Mouse (Mus musculus) limb, embryonic 15.5 days (tissue): Measurements from ENCODE around the gene Cyp2d10. TPM values are rescaled to one million over a fixed set of nuclear protein-coding genes. Genes with fewer than 3 reads are reported as not detected.
"Not testable (repeated sequence)": the region's sequence is repeated elsewhere in the genome, so short reads cannot be mapped to it uniquely, and the experiment has no call there.

Experiments
- ATAC-seq: fragments of 200-750 bp; cut with Nextera tagmentation; 2 replicates; pipeline ENCODE4 v1.8.0; 2017; ENCODE audit warnings: low read depth, moderate TSS enrichment; ENCODE audit not compliant: insufficient number of reproducible peaks, low FRiP score, low TSS enrichment
- H3K27ac ChIP-seq: fragments of 300-500 bp; sonication (generic); 2 replicates; pipeline ENCODE4 v1.5.1; 2015; ENCODE audit warnings: moderate library complexity, mild to moderate bottlenecking, inconsistent platforms
- H3K27me3 ChIP-seq: fragments of 300-500 bp; sonication (generic); 2 replicates; pipeline ENCODE4 v1.6.1; 2015; ENCODE audit warnings: inconsistent platforms
- H3K36me3 ChIP-seq: fragments of 300-500 bp; sonication (generic); 2 replicates; pipeline ENCODE4 v1.6.1; 2015; ENCODE audit warnings: inconsistent platforms
- H3K4me1 ChIP-seq: fragments of 300-500 bp; sonication (generic); 2 replicates; pipeline ENCODE4 v1.6.1; 2015; ENCODE audit warnings: inconsistent platforms
- H3K4me2 ChIP-seq: fragments of 300-500 bp; sonication (generic); 2 replicates; pipeline ENCODE4 v1.6.1; 2015; ENCODE audit warnings: mild to moderate bottlenecking, inconsistent platforms
- H3K4me3 ChIP-seq: fragments of 300-500 bp; sonication (generic); 2 replicates; pipeline ENCODE4 v1.5.1; 2015; ENCODE audit warnings: mild to moderate bottlenecking, inconsistent platforms
- H3K9ac ChIP-seq: fragments of 300-500 bp; sonication (generic); 2 replicates; pipeline ENCODE4 v1.6.1; 2015; ENCODE audit warnings: inconsistent platforms
- H3K9me3 ChIP-seq: fragments of 300-500 bp; sonication (generic); 2 replicates; pipeline ENCODE4 v1.6.1; 2016; ENCODE audit warnings: inconsistent platforms
- WGBS: fragments of 180-500 bp; shearing (Covaris S2); methylation state at CpG from one replicate; pipeline ENCODE4 v1.1.7; 2015; 5-methylcytosine and 5-hydroxymethylcytosine counted together
- polyA plus RNA-seq: library from polyadenylated mRNA; unstranded; fragments of >200 nt; fragmentation: Nextera tagmentation; extraction: Ambion mirVana; gene quantifications from 2 replicates; pipeline ENCODE4 v1.2.1, GENCODE M21; 2015

The Cyp2d10 gene
- polyA plus RNA-seq, 1 experiment from 2014 or later, result not detected

DNA sequence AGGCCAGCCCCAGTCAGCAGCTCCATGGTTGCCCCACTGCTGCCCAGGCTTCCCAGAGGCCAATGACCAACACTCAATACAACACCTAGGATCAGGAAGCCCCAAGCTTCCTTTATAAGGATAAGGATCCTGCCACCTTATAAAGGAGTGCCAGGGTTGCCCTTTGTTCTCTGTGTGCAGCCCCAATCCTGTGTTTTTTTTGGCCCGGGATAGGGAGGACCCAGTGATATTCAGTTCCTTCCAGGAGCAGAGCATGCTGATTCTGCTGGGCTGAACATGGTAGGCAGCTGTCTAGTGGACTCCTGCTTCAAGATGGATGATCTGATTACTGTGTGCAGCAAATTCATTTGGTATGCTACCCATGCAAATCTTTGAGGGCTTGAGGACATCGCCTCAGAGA is 13.1 kb downstream of the Cyp2d10 start, which contains the start of gene Cyp2d11:
Gene Cyp2d11, minus strand, starts transcription at position 101 of the 400 bp plus-strand sequence.
- H3K27me3 ChIP-seq, H3K9ac ChIP-seq, ATAC-seq, H3K4me3 ChIP-seq, H3K36me3 ChIP-seq, H3K4me1 ChIP-seq, H3K9me3 ChIP-seq, H3K4me2 ChIP-seq, H3K27ac ChIP-seq: not testable (repeated sequence)
- 85% methylated on average over 2 of the region's 2 CpGs for WGBS

DNA sequence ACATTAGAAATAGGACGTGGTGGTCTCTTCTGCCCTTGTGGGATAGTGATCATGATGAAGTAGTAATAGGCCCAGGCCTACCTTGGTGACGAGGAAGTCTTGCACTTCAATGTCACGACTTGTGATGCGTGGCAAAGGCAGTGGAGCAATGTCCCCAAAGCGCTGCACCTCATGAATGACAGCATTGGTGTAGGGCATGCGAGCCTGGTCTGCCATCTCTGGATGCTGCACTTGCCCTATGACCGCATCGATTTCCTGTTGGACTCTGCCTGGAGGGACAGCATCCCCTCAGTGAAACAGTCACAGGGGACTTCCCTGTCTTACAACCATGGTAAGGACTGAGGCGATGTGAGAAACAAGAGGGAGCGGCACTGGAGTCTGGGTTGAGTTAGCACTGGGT is 17.1 kb downstream of the Cyp2d10 start:
- 93% methylated on average over 10 of the region's 10 CpGs for WGBS
- H3K27ac ChIP-seq, H3K4me2 ChIP-seq, H3K9me3 ChIP-seq, H3K27me3 ChIP-seq, ATAC-seq, H3K4me3 ChIP-seq, H3K9ac ChIP-seq, H3K36me3 ChIP-seq, H3K4me1 ChIP-seq: not testable (repeated sequence)

DNA sequence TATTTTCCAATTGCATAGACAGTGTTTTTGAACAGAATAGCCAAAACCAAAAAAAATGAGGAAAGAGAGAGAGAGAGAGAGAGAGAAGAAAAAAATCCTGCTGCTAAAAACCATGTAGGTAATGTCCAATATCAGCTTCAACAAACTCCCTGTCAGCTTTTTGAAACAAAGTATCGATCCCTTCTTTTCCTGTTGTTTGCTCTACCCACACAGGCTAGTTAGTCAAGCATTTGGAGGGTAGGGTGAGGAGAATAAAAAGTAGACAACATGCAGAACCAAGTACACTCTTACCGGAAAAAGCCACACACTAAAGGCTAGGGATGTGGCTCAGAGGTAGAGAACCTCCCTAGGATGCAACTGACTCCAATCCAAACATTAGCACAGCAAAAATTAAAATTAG is 21.3 kb downstream of the Cyp2d10 start:
- 89% methylated on average over 2 of the region's 2 CpGs for WGBS
- no peak for ATAC-seq

DNA sequence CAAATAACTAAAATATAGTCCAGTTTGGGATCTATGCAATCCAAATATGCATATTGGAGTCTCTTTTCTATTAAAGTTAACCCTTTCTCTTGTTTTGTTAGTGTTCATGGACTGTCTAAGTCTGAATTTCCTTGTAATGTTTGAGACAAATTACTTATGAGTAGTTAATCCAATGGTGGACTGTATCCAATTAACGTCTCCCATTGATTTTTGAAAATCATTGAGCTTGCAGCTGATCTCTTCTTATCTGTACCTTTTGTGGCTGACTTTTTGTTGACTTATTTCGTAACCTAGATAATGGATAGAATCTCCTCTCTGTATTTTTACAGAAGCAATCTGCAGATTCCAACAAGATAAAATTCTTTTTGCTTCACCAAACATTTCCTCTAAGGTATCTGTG is 24.6 kb downstream of the Cyp2d10 start:
- H3K9me3 ChIP-seq, result no peaks in the 10 kb centered on the region
- H3K4me3 ChIP-seq, result no peak overlapping the region
- WGBS, result 88% methylated on average over 2 of the region's 2 CpGs
- no peak for ATAC-seq
- H3K9ac ChIP-seq, result no peak overlapping the region
- H3K4me1 ChIP-seq, result peaks cover 12% of the 10 kb centered on the region
- H3K36me3 ChIP-seq, result no peaks in the 10 kb centered on the region
- no peak overlapping the region for H3K4me2 ChIP-seq
- no peaks in the 10 kb centered on the region for H3K27me3 ChIP-seq
- no peak overlapping the region for H3K27ac ChIP-seq

More for the DNA sequence above, 21.3 kb downstream of the Cyp2d10 start:
- no peak overlapping the region for H3K9ac ChIP-seq
- no peaks in the 10 kb centered on the region for H3K9me3 ChIP-seq
- peaks cover 1% of the 10 kb centered on the region; the same call in 1 of the 2 replicates for H3K4me1 ChIP-seq
- no peak overlapping the region for H3K4me2 ChIP-seq
- no peak overlapping the region for H3K4me3 ChIP-seq
- H3K27ac ChIP-seq, result no peak overlapping the region
- H3K27me3 ChIP-seq, result no peaks in the 10 kb centered on the region
- H3K36me3 ChIP-seq, result no peaks in the 10 kb centered on the region

DNA sequence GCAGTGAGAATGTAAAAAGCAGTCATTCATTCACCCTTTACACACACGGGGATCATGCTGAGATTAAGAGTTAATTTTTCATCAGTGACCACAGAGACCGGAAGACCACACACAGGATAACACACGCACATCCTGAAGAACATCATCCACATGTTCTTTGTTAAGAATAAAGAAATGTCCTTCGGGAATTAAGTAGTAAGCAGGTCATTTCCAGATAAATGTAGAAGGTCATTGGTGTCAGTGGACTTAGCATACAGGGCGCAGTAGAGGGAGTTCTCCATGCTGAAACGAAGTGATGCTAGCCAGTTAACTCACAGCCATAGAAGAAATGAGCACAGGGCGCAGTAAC is 26.3 kb downstream of the Cyp2d10 start:
- Histone ChIP-seq H3K4me3 (peak overlapping the region; percentile 52), H3K27ac (no peak overlapping the region), H3K4me1 (peaks cover 19% of the 10 kb centered on the region), H3K27me3 (no peaks in the 10 kb centered on the region), H3K36me3 (no peaks in the 10 kb centered on the region), H3K9ac (no peak overlapping the region), H3K9me3 (no peaks in the 10 kb centered on the region), H3K4me2 (peak overlapping the region; percentile 76)
- WGBS, result 37% methylated on average over 7 of the region's 7 CpGs
- ATAC-seq, result no peak

DNA sequence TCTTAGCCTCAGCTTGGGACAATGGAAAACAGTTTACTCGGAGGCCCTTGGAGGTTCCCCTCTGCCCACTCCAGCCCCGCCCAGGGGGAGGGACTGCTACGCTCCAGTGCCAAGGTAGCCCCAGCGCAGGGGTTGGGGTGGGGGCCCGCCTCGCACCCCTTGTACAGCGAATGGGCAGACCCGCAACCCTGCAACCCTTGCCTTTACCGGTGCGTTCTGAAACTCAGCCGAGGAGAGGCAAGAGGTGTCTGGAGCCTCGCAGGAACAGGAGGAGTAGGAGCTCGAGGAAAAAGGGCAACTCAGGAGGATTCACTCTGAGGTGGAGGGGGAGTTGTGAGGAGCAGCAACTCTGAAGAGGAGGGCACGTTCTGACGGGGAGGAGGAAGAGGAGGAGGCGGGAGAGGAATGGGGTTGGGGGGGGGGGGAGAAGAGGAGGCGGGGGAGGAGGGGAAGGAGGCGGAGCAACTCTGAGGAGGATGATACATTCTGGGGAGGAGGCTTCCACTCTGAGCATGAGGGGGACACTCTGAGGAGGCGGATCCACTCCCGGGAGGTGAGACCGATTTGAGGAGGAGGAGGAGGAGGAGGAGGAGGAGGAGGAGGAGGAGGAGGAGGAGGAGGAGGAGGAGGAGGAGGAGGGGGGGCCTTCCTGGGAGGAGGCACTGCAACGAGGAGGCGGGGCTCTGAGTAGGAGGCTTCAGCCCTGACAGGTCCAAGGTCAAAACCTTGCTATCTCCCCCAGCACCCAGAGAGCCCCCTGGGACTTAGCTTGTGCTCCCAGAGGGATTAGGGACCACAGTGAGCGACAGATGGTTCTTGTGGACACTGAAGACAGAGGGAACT is 26.9 kb downstream of the Cyp2d10 start, which contains the start of gene Cyp2d22:
Gene Cyp2d22, minus strand, starts transcription at position 390 of the 843 bp plus-strand sequence.
- Histone ChIP-seq H3K9ac (peak within 1 kb of the TSS; percentile 37), H3K27ac (peak within 1 kb of the TSS; percentile 80), H3K36me3 (no peaks in the 10 kb centered on the region), H3K4me3 (peak within 1 kb of the TSS; percentile 52), H3K9me3 (no peaks in the 10 kb centered on the region), H3K4me1 (peaks cover 19% of the 10 kb centered on the region), H3K4me2 (peak within 1 kb of the TSS; percentile 76), H3K27me3 (no peaks in the 10 kb centered on the region)
- WGBS, result 2% methylated on average over 18 of the region's 24 CpGs
- ATAC-seq, result peak; percentile 75

DNA sequence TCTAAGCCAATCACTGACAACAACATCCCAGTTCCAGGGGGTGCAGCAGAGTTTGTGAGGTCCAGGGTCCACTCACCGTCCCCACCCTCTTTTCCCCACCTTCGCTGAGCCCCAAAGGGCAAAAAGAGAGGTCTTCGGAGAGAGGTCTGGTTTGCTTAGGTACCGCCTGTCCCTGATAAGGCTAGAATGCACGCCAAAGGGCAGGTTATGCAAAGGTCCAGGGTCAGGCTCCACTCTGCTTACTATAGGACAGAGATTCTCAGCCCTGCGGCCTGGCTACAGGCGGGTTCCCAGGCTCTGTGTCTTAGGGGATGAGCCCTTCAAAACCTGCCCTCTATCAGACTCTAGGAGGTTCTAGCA is 27.5 kb downstream of the Cyp2d10 start:
- 0 out of 2 replicates have a peak, but pooled peaks have one; percentile 43 for ATAC-seq

DNA sequence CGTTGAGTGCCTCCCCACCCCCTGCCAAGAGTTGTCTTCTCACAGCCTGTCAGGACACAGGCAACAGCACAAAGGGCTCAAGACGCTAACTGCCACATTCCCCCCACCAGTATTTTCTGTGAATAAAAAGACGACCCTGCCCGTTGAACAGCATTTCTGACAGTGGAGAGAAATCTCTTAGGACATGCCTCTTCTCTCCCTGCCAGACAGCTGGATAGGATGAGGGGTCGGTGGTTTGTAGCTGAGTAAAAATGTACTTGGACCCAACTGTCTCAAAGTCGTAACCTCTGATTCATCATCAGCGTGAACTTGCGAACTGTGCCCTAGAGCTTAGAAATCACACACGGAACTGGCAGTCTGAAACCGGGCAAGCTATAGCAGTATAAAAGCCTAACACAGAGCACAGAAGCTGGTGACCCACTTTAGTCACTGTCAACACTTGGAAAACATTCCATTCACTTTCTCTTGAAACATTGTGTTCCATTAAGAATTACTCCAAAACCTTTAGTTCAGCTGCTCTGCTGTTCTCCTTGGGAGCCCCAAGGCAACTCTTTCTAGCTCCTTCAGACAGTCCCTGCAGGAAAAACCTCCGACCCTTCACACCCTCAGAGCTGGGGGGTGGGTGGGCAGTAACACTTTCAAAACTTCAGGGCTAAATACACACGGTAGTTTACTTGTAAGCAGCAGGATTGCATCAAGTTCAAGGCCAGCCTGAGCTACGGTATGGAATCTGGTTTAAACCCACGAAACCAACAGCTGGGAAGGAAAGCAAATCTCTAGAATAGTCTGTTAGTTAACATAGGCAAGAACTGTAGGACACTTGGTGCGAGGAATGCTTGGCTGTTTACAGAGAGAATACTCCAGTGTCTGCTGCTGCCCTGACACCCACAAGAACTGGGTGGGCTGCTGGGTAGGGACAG is 28.5 kb downstream of the Cyp2d10 start:
- Histone ChIP-seq H3K4me1 (peaks cover 19% of the 10 kb centered on the region), H3K9me3 (no peaks in the 10 kb centered on the region)

More for the DNA sequence above, 27.5 kb downstream of the Cyp2d10 start:
- Histone ChIP-seq H3K27ac (peak overlapping the region; percentile 80), H3K4me2 (peak overlapping the region; percentile 76), H3K9ac (peak overlapping the region; percentile 37; the same call in 1 of the 2 replicates), H3K36me3 (no peaks in the 10 kb centered on the region), H3K4me3 (peak overlapping the region; percentile 52), H3K27me3 (no peaks in the 10 kb centered on the region), H3K4me1 (peaks cover 19% of the 10 kb centered on the region), H3K9me3 (no peaks in the 10 kb centered on the region)
- 23% methylated on average over 7 of the region's 7 CpGs for WGBS

DNA sequence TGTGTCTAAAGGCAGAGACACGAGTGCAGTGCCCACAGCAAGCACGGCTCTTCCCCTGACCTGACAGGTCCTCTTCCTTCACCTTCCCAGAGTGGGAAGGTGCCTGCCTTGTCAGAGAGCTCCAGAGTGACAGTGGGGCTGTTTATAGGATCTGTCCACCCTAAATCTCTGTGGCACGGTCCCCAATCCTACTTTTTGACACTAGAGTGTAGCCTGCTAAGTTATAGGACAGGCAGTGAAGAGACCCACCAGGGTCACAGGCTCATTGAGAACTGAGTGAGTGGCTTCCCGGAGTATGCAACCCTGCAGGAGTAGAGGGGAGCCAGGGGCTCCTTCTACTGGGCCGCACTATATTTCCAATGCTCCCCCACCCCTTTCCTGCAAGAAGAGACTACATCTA is 29.3 kb downstream of the Cyp2d10 start:
- WGBS, result 80% methylated on average over 5 of the region's 5 CpGs
- no peak overlapping the region for H3K27ac ChIP-seq

More for the DNA sequence above, 28.5 kb downstream of the Cyp2d10 start:
- no peak for ATAC-seq
- WGBS, result 52% methylated on average over 15 of the region's 15 CpGs
- Histone ChIP-seq H3K9ac (no peak overlapping the region), H3K27me3 (no peaks in the 10 kb centered on the region), H3K27ac (peak overlapping the region; percentile 1; the same call in 1 of the 2 replicates), H3K4me3 (no peak overlapping the region), H3K4me2 (no peak overlapping the region), H3K36me3 (no peaks in the 10 kb centered on the region)

DNA sequence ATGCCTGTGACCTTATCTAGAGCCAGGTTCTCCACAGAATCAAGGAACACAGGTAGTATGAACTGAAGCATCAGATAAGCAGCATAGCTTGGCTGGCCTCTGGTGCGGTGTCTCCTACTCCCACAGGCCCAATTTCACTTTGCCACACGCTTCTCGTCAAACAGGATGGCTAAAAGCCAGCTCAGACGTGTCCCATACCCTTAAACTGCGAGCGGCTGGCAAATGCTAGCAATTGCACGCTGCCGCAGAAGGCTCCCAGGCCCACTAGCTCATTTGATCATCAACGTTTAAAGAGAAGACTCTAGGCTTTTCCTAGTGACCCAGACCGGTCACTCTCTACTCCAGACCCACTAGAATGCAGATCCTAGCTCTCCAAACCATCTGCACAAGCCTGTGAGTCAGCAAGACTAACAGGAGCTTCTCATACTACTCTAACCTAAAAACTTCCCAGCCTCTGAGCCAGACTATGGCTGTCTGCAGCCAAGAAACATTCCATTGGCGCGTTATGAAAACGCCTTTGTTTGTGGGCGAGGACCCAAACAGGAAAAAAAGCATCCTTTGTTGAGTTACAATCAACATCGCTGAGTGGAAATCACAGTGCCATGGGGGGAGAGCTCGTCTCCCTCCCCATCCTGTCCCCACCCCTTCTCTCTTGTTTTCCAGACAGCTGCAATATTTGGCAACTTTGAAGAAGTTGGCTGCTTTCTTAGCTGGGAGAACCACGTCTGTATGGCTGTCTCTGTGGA is 30.4 kb downstream of the Cyp2d10 start:
- no peak overlapping the region for H3K4me2 ChIP-seq
- H3K4me3 ChIP-seq, result no peak overlapping the region
- peaks cover 19% of the 10 kb centered on the region for H3K4me1 ChIP-seq
- H3K9me3 ChIP-seq, result no peaks in the 10 kb centered on the region
- no peak for ATAC-seq
- H3K27me3 ChIP-seq, result no peaks in the 10 kb centered on the region
- H3K9ac ChIP-seq, result no peak overlapping the region
- WGBS, result 56% methylated on average over 17 of the region's 17 CpGs
- no peak overlapping the region; the same call in 1 of the 2 replicates for H3K27ac ChIP-seq
- H3K36me3 ChIP-seq, result no peaks in the 10 kb centered on the region

More for the DNA sequence above, 29.3 kb downstream of the Cyp2d10 start:
- Histone ChIP-seq H3K27me3 (no peaks in the 10 kb centered on the region), H3K4me3 (no peak overlapping the region), H3K9me3 (no peaks in the 10 kb centered on the region), H3K4me2 (no peak overlapping the region), H3K9ac (no peak overlapping the region), H3K36me3 (no peaks in the 10 kb centered on the region), H3K4me1 (peaks cover 19% of the 10 kb centered on the region)
- no peak for ATAC-seq

DNA sequence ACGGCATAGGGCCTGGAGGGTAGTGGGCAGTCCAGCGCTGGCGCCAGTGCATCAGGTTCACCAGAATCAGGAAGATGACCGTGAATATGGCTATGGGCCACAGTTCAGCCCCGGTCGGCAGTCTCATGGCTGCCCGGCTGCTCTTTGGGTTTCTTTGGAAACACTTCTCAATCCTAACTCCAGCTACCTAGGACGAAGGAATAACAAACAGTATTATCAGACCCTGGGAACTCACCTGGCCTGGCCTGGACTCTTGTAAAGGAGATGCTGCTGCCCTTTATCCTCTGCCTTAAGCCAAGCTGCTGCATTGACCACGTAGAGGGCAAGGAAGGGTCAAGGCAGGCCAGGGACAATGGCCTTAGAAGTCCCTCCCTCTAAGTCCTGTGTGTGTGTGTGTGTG is 31.1 kb downstream of the Cyp2d10 start:
- WGBS, result 92% methylated on average over 9 of the region's 9 CpGs
- Histone ChIP-seq H3K9ac (no peak overlapping the region), H3K4me3 (no peak overlapping the region), H3K4me1 (peaks cover 19% of the 10 kb centered on the region), H3K27ac (no peak overlapping the region), H3K27me3 (no peaks in the 10 kb centered on the region), H3K9me3 (no peaks in the 10 kb centered on the region), H3K4me2 (no peak overlapping the region), H3K36me3 (no peaks in the 10 kb centered on the region)
- no peak for ATAC-seq
